Mouse (Mus musculus): Measurements from ENCODE around the gene Slc4a3. TPM values are rescaled to one million over a fixed set of nuclear protein-coding genes. Genes with fewer than 3 reads are reported as not detected.

Gene Slc4a3
- polyA plus RNA-seq, 1 experiment from 2014 or later, result 15.3 TPM

GRCm38 (mm10) chr1:75519576-75519975 lies 26.5 kb upstream of the Slc4a3 start:
- H3K9ac ChIP-seq (ENCODE audit: low read depth, low read length), result no peak overlapping the region
- no peaks in the 10 kb centered on the region for H3K27me3 ChIP-seq (ENCODE audit: insufficient read depth, low read length)
- H3K4me1 ChIP-seq (replicated peaks; ENCODE audit: insufficient read depth, low read length), result no peaks in the 10 kb centered on the region; the same call in 1 of the 2 replicates
- no peaks in the 10 kb centered on the region for H3K9me3 ChIP-seq (replicated peaks; ENCODE audit: low read length)
- WGBS, result 49% methylated on average over 5 of the region's 5 CpGs
- H3K36me3 ChIP-seq (ENCODE audit: insufficient read depth, low read length), result no peaks in the 10 kb centered on the region
- no peak overlapping the region for H3K4me2 ChIP-seq (ENCODE audit: low read length)
- TF ChIP-seq CTCF (IDR thresholded peaks at IDR 0.05; ENCODE audit: low read depth), result no peak
- DNase-seq (ENCODE audit: low spot score) (peak; percentile 73), ATAC-seq (replicated peaks; ENCODE audit: low FRiP score, low read depth) (no peak)
- H3K27ac ChIP-seq, result peak overlapping the region; percentile 87; the same call in 1 of the 2 replicates
- no peak overlapping the region for H3K4me3 ChIP-seq (replicated peaks; ENCODE audit: low read depth, low read length)

- Histone ChIP-seq H3K4me1 (replicated peaks; ENCODE audit: insufficient read depth, low read length) (no peaks in the 10 kb centered on the region), H3K9me3 (replicated peaks; ENCODE audit: low read length) (no peaks in the 10 kb centered on the region), H3K27me3 (ENCODE audit: insufficient read depth, low read length) (no peaks in the 10 kb centered on the region), H3K27ac (peak within 1 kb of the TSS; percentile 87), H3K4me3 (replicated peaks; ENCODE audit: low read depth, low read length) (peak within 1 kb of the TSS; percentile 64), H3K36me3 (ENCODE audit: insufficient read depth, low read length) (peaks cover 5% of the 10 kb centered on the region; the same call in 1 of the 2 replicates), H3K9ac (ENCODE audit: low read depth, low read length) (peak within 1 kb of the TSS; percentile 59), H3K4me2 (ENCODE audit: low read length) (peak within 1 kb of the TSS; percentile 74)
- peak; percentile 98 for DNase-seq (ENCODE audit: low spot score)
- no peak for TF ChIP-seq CTCF (IDR thresholded peaks at IDR 0.05; ENCODE audit: low read depth)
- under 1% methylated on average over 46 of the region's 46 CpGs for WGBS
- ATAC-seq (replicated peaks; ENCODE audit: low FRiP score, low read depth), result peak; percentile 96
These were observed 24.6 kb upstream of the Slc4a3 start, which contains the start of gene Stk11ip for GRCm38 (mm10) chr1:75521321-75522031. TSS of gene Stk11ip (plus strand) at chr1:75521529.

GRCm38 (mm10) chr1:75524679-75525078 lies 21.4 kb upstream of the Slc4a3 start:
- Histone ChIP-seq H3K4me2 (ENCODE audit: low read length) (no peak overlapping the region), H3K9me3 (replicated peaks; ENCODE audit: low read length) (no peaks in the 10 kb centered on the region), H3K36me3 (ENCODE audit: insufficient read depth, low read length) (peaks cover 17% of the 10 kb centered on the region; the same call in 1 of the 2 replicates), H3K4me3 (replicated peaks; ENCODE audit: low read depth, low read length) (no peak overlapping the region), H3K4me1 (replicated peaks; ENCODE audit: insufficient read depth, low read length) (no peaks in the 10 kb centered on the region), H3K27ac (no peak overlapping the region), H3K9ac (ENCODE audit: low read depth, low read length) (no peak overlapping the region), H3K27me3 (ENCODE audit: insufficient read depth, low read length) (no peaks in the 10 kb centered on the region)
- ATAC-seq (replicated peaks; ENCODE audit: low FRiP score, low read depth) (no peak), DNase-seq (ENCODE audit: low spot score) (no peak)
- WGBS, result 93% methylated on average over 7 of the region's 7 CpGs
- TF ChIP-seq CTCF (IDR thresholded peaks at IDR 0.05; ENCODE audit: low read depth), result no peak

- H3K4me3 ChIP-seq (replicated peaks; ENCODE audit: low read depth, low read length), result no peak overlapping the region
These were observed 15.5 kb upstream of the Slc4a3 start for GRCm38 (mm10) chr1:75530546-75530945.

GRCm38 (mm10) chr1:75532280-75533172 lies 13.5 kb upstream of the Slc4a3 start:
- H3K4me1 ChIP-seq (replicated peaks; ENCODE audit: insufficient read depth, low read length), result no peaks in the 10 kb centered on the region
- ATAC-seq (replicated peaks; ENCODE audit: low FRiP score, low read depth), result peak; percentile 54; the same call in 1 of the 2 replicates
- 61% methylated on average over 19 of the region's 19 CpGs for WGBS
- no peak overlapping the region for H3K4me3 ChIP-seq (replicated peaks; ENCODE audit: low read depth, low read length)
- no peak overlapping the region for H3K4me2 ChIP-seq (ENCODE audit: low read length)
- no peaks in the 10 kb centered on the region for H3K27me3 ChIP-seq (ENCODE audit: insufficient read depth, low read length)
- H3K27ac ChIP-seq, result no peak overlapping the region
- peaks cover 43% of the 10 kb centered on the region; the same call in 1 of the 2 replicates for H3K36me3 ChIP-seq (ENCODE audit: insufficient read depth, low read length)
- TF ChIP-seq CTCF (IDR thresholded peaks at IDR 0.05; ENCODE audit: low read depth), result no peak
- DNase-seq (ENCODE audit: low spot score), result peak; percentile 46
- H3K9me3 ChIP-seq (replicated peaks; ENCODE audit: low read length), result no peaks in the 10 kb centered on the region
- no peak overlapping the region for H3K9ac ChIP-seq (ENCODE audit: low read depth, low read length)

More at GRCm38 (mm10) chr1:75530546-75530945, 15.5 kb upstream of the Slc4a3 start:
- no peaks in the 10 kb centered on the region for H3K4me1 ChIP-seq (replicated peaks; ENCODE audit: insufficient read depth, low read length)
- no peak overlapping the region for H3K27ac ChIP-seq
- no peak overlapping the region for H3K4me2 ChIP-seq (ENCODE audit: low read length)
- H3K36me3 ChIP-seq (ENCODE audit: insufficient read depth, low read length), result peaks cover 45% of the 10 kb centered on the region
- no peaks in the 10 kb centered on the region for H3K27me3 ChIP-seq (ENCODE audit: insufficient read depth, low read length)
- no peak overlapping the region for H3K9ac ChIP-seq (ENCODE audit: low read depth, low read length)
- WGBS, result 86% methylated on average over 4 of the region's 4 CpGs
- no peak for ATAC-seq (replicated peaks; ENCODE audit: low FRiP score, low read depth)
- no peak for DNase-seq (ENCODE audit: low spot score)
- TF ChIP-seq CTCF (IDR thresholded peaks at IDR 0.05; ENCODE audit: low read depth), result peak; percentile 48
- H3K9me3 ChIP-seq (replicated peaks; ENCODE audit: low read length), result no peaks in the 10 kb centered on the region
